Mouse (Mus musculus): ENCODE data around the gene Sorbs2.

DNA sequence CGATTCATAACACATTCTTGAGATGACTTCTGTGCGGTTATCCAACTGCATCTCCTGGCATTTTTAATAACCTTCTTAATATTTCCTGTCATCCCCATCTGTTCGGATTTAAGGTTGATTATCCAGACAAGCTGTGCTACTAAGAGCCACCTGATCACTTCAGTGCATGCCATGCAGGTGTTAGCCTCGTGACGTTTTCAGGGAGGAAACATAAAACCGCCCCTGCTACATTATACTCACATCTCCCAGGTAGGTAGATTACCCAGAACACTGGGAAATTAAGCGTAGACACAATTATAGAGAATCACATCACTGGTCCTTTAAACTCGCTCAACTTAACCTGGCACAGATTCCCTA is 333 bp upstream of the Sorbs2 start:
- TF ChIP-seq CTCF (IDR thresholded peaks at IDR 0.05; ENCODE audit: low read depth) = no peak
- TF ChIP-seq EP300 (IDR thresholded peaks at IDR 0.05; ENCODE audit: low read depth) = no peak

Measured in liver, postnatal 0 days (tissue).